Mouse (Mus musculus) heart, adult 2 months (tissue): ENCODE measurements around the gene Elavl1. TPM values are rescaled to one million over a fixed set of nuclear protein-coding genes. Genes with fewer than 3 reads are reported as not detected.
"Not testable (repeated sequence)": the region's sequence is repeated elsewhere in the genome, so short reads cannot be mapped to it uniquely, and the experiment has no call there.

Experiments
- DNase-seq, 2 experiments: peaks; one replicate each; pipeline ENCODE4 v3.0.0; 2021
- H3K27ac ChIP-seq: fragments of 200-600 bp; 2 replicates; pipeline ENCODE4 v1.8.1; 2022
- H3K27me3 ChIP-seq: fragments of 200-500 bp; 2 replicates; pipeline ENCODE4 v1.6.1; 2012; ENCODE audit warnings: mild to moderate bottlenecking, low read length, inconsistent platforms, mixed read lengths; ENCODE audit not compliant: control insufficient read depth, insufficient read depth
- H3K36me3 ChIP-seq: fragments of 200-500 bp; 2 replicates; pipeline ENCODE4 v1.6.1; 2012; ENCODE audit warnings: low read length, inconsistent platforms; ENCODE audit not compliant: control insufficient read depth, insufficient read depth
- H3K4me1 ChIP-seq: fragments of 200-500 bp; 2 replicates; pipeline ENCODE4 v1.6.1; 2011; ENCODE audit warnings: low read length; ENCODE audit not compliant: control insufficient read depth, insufficient read depth
- H3K4me3 ChIP-seq: fragments of 200-600 bp; 2 replicates; pipeline ENCODE4 v1.8.1; 2022
- H3K79me2 ChIP-seq: fragments of 200-500 bp; replicated peaks from 2 replicates; pipeline ENCODE4 v1.6.1; 2012; ENCODE audit warnings: mild to moderate bottlenecking, inconsistent platforms, low read length, moderate library complexity, mixed read lengths; ENCODE audit not compliant: control insufficient read depth, insufficient read depth
- H3K9ac ChIP-seq: fragments of 200-500 bp; 2 replicates; pipeline ENCODE4 v1.6.1; 2012; ENCODE audit warnings: low read depth, mild to moderate bottlenecking, control low read depth, inconsistent platforms, low read length, mixed read lengths
- CTCF ChIP-seq: fragments of 200-600 bp; IDR thresholded peaks from 2 replicates; pipeline ENCODE4 v1.8.1; 2022; ENCODE audit warnings: antibody characterized with exemption, mild to moderate bottlenecking, moderate library complexity
- EP300 ChIP-seq: fragments of 200-500 bp; IDR thresholded peaks from 2 replicates; pipeline ENCODE4 v1.6.1; 2011; ENCODE audit warnings: low read depth, low read length, control low read depth; ENCODE audit not compliant: insufficient read depth
- POLR2A ChIP-seq: fragments of 200-500 bp; IDR thresholded peaks from 2 replicates; pipeline ENCODE4 v1.6.1; 2011; ENCODE audit warnings: mild to moderate bottlenecking, low read depth, low read length, control low read depth; ENCODE audit not compliant: insufficient read depth
- WGBS: fragments of 180-500 bp; shearing (Covaris S2); methylation state at CpG from one replicate; pipeline ENCODE4 v1.1.7; 2018; 5-methylcytosine and 5-hydroxymethylcytosine counted together
- intact Hi-C: fragments of 180-260 bp; cut with DNase I; formaldehyde crosslinking; loops from one replicate; pipeline ENCODE4 v1.15.1; 2025
- polyA plus RNA-seq: library from polyadenylated mRNA; depleted of rRNA; stranded (reverse); fragments of >200 nt; gene quantifications from 2 replicates; pipeline ENCODE4 v1.2.3, GENCODE M21; 2012
- total RNA-seq, 2 experiments: library from RNA; stranded (reverse); gene quantifications; 2 replicates each; pipeline ENCODE4 v1.2.3; 2021

Elavl1 gene
- total and polyA plus RNA-seq, 3 experiments: 25.9 to 61.1 (median 60.0) TPM

DNA sequence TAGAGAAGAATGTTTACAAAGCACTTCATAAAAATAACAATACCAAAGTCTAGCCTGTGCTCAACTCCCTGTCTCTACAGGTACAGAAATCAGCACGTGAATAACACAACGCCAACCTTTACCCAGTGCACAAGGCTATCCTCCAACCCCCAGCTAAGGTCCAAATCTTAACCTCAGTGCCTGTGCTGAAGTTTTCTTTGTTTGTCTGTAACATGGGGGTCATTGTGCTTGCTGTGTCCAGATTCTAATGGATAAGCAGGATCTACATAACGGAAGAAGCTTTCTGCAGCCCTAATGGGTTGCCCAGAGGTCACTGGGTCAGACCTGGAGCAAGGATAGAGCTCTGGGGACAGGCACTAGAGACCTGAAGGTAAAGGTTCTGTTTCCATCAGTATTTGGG lies 41.0 kb upstream of the Elavl1 start:
- Histone ChIP-seq H3K9ac (no peak overlapping the region), H3K36me3 (no peaks in the 10 kb centered on the region), H3K27ac (no peak overlapping the region), H3K79me2 (no peaks in the 10 kb centered on the region), H3K27me3 (no peaks in the 10 kb centered on the region), H3K4me3 (no peak overlapping the region), H3K4me1 (no peaks in the 10 kb centered on the region; the same call in 1 of the 2 replicates)
- 88% methylated on average over 3 of the region's 3 CpGs for WGBS
- intact Hi-C loops: loop anchor here (5.0 kb wide), 1 partner anchor 224 kb away; no protein-coding TSS in a partner anchor
- no peak for DNase-seq
- no peak for TF ChIP-seq EP300
- no peak for TF ChIP-seq CTCF
- no peak for TF ChIP-seq POLR2A

DNA sequence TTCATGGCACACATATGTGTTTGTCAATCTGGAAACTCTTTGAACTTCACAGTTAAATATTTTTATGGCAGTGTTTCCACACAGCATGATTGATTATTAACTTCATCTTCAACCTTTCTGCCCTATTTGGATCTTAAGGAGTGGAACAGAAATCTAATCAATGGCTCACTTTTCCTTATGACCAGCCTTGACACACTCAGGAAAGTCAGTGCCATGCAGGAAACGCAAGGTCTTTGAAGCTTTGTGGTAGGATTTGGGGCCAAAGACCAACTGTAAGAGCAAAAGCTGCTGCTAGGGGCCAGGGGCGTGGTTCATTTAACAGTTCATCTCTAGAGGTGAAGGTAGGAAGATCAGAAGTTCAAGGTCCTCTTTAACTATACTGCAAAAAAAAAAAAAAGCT lies 35.7 kb upstream of the Elavl1 start:
- Histone ChIP-seq H3K36me3 (no peaks in the 10 kb centered on the region), H3K4me1 (no peaks in the 10 kb centered on the region), H3K79me2 (no peaks in the 10 kb centered on the region), H3K4me3 (no peak overlapping the region), H3K9ac (no peak overlapping the region), H3K27me3 (no peaks in the 10 kb centered on the region), H3K27ac (no peak overlapping the region)
- intact Hi-C loops: no loop called here
- no peak for DNase-seq
- 74% methylated on average over 2 of the region's 2 CpGs for WGBS
- no peak for TF ChIP-seq POLR2A
- TF ChIP-seq CTCF: no peak
- no peak for TF ChIP-seq EP300

DNA sequence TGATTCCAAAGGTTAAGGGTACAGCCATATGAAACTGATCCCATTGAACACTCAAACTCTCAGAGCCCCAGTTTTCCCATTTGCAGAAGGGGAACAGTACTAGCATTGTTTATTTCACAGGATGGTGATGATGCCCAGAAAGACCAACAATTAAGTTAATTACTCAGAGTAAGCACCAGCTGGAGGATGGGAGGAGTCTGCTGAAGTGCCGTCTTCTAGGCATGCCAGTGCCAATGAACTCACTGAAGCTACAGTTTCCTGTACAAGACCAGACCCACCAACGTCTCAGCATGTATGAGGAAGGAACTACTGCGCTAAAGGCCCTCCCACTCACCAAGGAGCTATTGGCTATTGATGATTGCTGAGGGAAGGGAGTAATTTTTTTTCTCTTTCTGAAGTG lies 34.1 kb upstream of the Elavl1 start:
- no peaks in the 10 kb centered on the region for H3K79me2 ChIP-seq
- no peak overlapping the region for H3K27ac ChIP-seq
- no peak for DNase-seq
- WGBS: 61% methylated on average over 3 of the region's 3 CpGs
- H3K4me3 ChIP-seq: no peak overlapping the region
- H3K36me3 ChIP-seq: no peaks in the 10 kb centered on the region
- H3K4me1 ChIP-seq: no peaks in the 10 kb centered on the region
- TF ChIP-seq EP300 (no peak), POLR2A (no peak), CTCF (no peak)
- no peak overlapping the region for H3K9ac ChIP-seq
- intact Hi-C loops: no loop called here
- H3K27me3 ChIP-seq: no peaks in the 10 kb centered on the region

DNA sequence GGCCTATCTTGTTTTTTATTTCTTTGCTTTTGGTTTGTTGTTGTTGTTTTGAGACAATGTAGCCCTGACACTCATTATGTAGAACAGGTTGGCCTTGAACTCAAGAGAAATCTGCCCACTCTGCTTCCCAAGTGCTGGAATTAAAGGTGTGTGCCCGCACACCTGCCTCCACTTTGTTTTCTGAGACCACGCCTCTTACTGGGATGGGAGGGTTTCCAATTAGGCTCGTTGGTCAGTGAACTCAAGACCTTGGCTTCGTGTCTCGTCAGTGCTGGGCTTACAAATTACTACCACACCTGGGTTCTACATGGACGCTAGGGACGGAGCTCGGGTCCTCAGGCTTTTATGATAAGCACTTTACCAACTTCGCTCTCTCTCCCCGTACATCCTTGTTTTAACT lies 30.2 kb upstream of the Elavl1 start:
- no peaks in the 10 kb centered on the region for H3K27me3 ChIP-seq
- H3K79me2 ChIP-seq: no peaks in the 10 kb centered on the region
- H3K9ac ChIP-seq: no peak overlapping the region
- WGBS: 89% methylated on average over 10 of the region's 10 CpGs
- H3K4me3 ChIP-seq: no peak overlapping the region
- DNase-seq: no peak
- H3K27ac ChIP-seq: no peak overlapping the region
- TF ChIP-seq POLR2A (no peak), EP300 (no peak), CTCF (no peak)
- intact Hi-C loops: no loop called here
- no peaks in the 10 kb centered on the region for H3K36me3 ChIP-seq
- H3K4me1 ChIP-seq: no peaks in the 10 kb centered on the region

DNA sequence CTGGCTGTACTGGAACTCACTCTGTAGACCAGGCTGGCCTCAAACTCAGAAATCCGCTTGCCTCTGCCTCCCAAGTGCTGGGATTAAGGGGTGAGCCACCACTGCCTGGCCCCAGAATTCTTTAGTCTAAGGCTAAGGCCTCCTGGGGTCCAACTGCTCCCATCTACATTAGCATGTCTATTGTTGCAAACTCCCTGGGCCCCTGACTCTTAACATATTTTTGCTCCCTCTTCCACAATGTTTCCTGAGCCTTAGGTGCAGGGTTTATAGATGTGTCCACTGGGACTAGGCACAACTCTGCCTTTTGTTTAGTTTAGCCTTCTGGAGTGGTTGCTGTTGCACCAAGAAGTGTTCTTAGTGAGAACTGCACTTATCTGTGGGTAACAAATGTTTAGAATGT lies 29.3 kb upstream of the Elavl1 start:
- Histone ChIP-seq H3K27me3 (no peaks in the 10 kb centered on the region), H3K9ac (no peak overlapping the region), H3K4me3 (no peak overlapping the region), H3K79me2 (no peaks in the 10 kb centered on the region), H3K27ac (no peak overlapping the region), H3K36me3 (no peaks in the 10 kb centered on the region), H3K4me1 (no peaks in the 10 kb centered on the region)
- intact Hi-C loops: no loop called here
- no peak for DNase-seq
- 62% methylated on average over 1 of the region's 1 CpGs for WGBS
- TF ChIP-seq EP300 (no peak), CTCF (no peak), POLR2A (no peak)

DNA sequence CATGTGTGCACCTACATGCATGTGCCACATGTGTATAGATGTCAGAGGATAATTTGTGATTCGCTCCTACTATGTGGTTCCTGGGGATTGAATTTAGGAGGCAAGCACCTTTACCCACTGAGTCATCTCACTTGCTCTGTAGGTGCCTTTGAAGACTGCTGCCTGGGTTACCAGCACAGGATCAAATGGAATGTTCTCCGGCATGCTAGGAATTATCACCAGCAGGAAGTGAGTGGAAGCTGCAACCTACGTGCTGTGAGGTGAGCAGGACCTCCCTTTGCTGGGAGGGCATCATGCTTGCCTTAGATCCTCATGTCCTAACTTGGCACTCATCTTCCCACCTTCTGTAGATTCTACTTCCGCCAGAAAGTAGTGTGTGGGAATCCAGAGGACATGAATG lies 28.5 kb upstream of the Elavl1 start:
- intact Hi-C loops: no loop called here
- DNase-seq: no peak
- WGBS: 76% methylated on average over 4 of the region's 4 CpGs

DNA sequence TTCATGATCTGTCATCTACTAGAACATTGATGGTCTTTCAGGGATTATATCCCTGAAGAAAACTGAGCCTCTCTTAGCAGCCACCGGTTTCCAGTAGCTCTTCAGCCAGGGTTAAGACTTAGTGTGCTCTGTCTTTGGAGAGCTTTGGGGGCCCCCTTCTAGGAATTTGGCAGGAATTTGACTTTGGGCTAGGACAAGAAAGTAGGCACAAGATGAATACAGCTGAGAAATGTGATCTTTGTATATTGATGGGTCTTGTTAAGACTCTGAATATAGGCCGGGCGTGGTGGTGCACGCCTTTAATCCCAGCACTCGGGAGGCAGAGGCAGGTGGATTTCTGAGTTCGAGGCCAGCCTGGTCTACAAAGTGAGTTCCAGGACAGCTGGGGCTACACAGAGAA lies 27.3 kb upstream of the Elavl1 start:
- H3K36me3 ChIP-seq, H3K9ac ChIP-seq, H3K27me3 ChIP-seq, H3K4me1 ChIP-seq, DNase-seq, H3K4me3 ChIP-seq, H3K27ac ChIP-seq, H3K79me2 ChIP-seq, intact Hi-C loops: not testable (repeated sequence)
- WGBS: 87% methylated on average over 6 of the region's 6 CpGs

More for the DNA sequence above, 28.5 kb upstream of the Elavl1 start:
- Histone ChIP-seq H3K27ac (no peak overlapping the region), H3K4me1 (no peaks in the 10 kb centered on the region), H3K4me3 (no peak overlapping the region), H3K9ac (no peak overlapping the region), H3K27me3 (no peaks in the 10 kb centered on the region), H3K36me3 (no peaks in the 10 kb centered on the region), H3K79me2 (no peaks in the 10 kb centered on the region)
- no peak for TF ChIP-seq CTCF
- TF ChIP-seq EP300: no peak
- no peak for TF ChIP-seq POLR2A
